Mouse (Mus musculus): ENCODE measurements around the gene Tmem243. TPM values are rescaled to one million over a fixed set of nuclear protein-coding genes. Genes with fewer than 3 reads are reported as not detected.

Gene Tmem243
- polyA plus RNA-seq, 1 experiment from 2014 or later = 12.1 TPM

GRCm38 (mm10) chr5:9103958-9104357, 3.5 kb downstream of the Tmem243 start:
- Histone ChIP-seq H3K36me3 (ENCODE audit: control insufficient read depth, insufficient read depth) (no peaks in the 10 kb centered on the region), H3K27ac (ENCODE audit: low read length) (no peak overlapping the region), H3K4me2 (ENCODE audit: low read length) (no peak overlapping the region), H3K9ac (replicated peaks; ENCODE audit: low read depth, low read length) (no peak overlapping the region), H3K4me3 (replicated peaks; ENCODE audit: low read length) (no peak overlapping the region), H3K27me3 (replicated peaks; ENCODE audit: control insufficient read depth, insufficient read depth, low read length) (no peaks in the 10 kb centered on the region), H3K4me1 (replicated peaks; ENCODE audit: control insufficient read depth, insufficient read depth, low read length) (peaks cover 9% of the 10 kb centered on the region), H3K9me3 (ENCODE audit: control insufficient read depth, low read length) (no peaks in the 10 kb centered on the region)
- 87% methylated on average over 8 of the region's 8 CpGs for WGBS
- ATAC-seq = no peak

GRCm38 (mm10) chr5:9106806-9107205, 6.3 kb downstream of the Tmem243 start:
- 95% methylated on average over 6 of the region's 6 CpGs for WGBS

GRCm38 (mm10) chr5:9107296-9108089, 7.0 kb downstream of the Tmem243 start:
- Histone ChIP-seq H3K4me3 (replicated peaks; ENCODE audit: low read length) (no peak overlapping the region), H3K4me2 (ENCODE audit: low read length) (no peak overlapping the region), H3K9me3 (ENCODE audit: control insufficient read depth, low read length) (no peaks in the 10 kb centered on the region), H3K27ac (ENCODE audit: low read length) (no peak overlapping the region), H3K4me1 (replicated peaks; ENCODE audit: control insufficient read depth, insufficient read depth, low read length) (no peaks in the 10 kb centered on the region), H3K9ac (replicated peaks; ENCODE audit: low read depth, low read length) (no peak overlapping the region), H3K36me3 (ENCODE audit: control insufficient read depth, insufficient read depth) (no peaks in the 10 kb centered on the region), H3K27me3 (replicated peaks; ENCODE audit: control insufficient read depth, insufficient read depth, low read length) (no peaks in the 10 kb centered on the region)
- 87% methylated on average over 8 of the region's 8 CpGs for WGBS
- ATAC-seq = no peak

More at GRCm38 (mm10) chr5:9106806-9107205, 6.3 kb downstream of the Tmem243 start:
- Histone ChIP-seq H3K4me3 (replicated peaks; ENCODE audit: low read length) (no peak overlapping the region), H3K9me3 (ENCODE audit: control insufficient read depth, low read length) (no peaks in the 10 kb centered on the region), H3K4me1 (replicated peaks; ENCODE audit: control insufficient read depth, insufficient read depth, low read length) (no peaks in the 10 kb centered on the region), H3K9ac (replicated peaks; ENCODE audit: low read depth, low read length) (no peak overlapping the region), H3K27ac (ENCODE audit: low read length) (no peak overlapping the region), H3K4me2 (ENCODE audit: low read length) (no peak overlapping the region), H3K36me3 (ENCODE audit: control insufficient read depth, insufficient read depth) (no peaks in the 10 kb centered on the region), H3K27me3 (replicated peaks; ENCODE audit: control insufficient read depth, insufficient read depth, low read length) (no peaks in the 10 kb centered on the region)
- ATAC-seq = no peak

- 87% methylated on average over 5 of the region's 5 CpGs for WGBS
- H3K9me3 ChIP-seq (ENCODE audit: control insufficient read depth, low read length) = no peaks in the 10 kb centered on the region
- no peak overlapping the region for H3K27ac ChIP-seq (ENCODE audit: low read length)
- H3K4me2 ChIP-seq (ENCODE audit: low read length) = no peak overlapping the region
- ATAC-seq = no peak
- no peaks in the 10 kb centered on the region for H3K36me3 ChIP-seq (ENCODE audit: control insufficient read depth, insufficient read depth)
- no peak overlapping the region for H3K9ac ChIP-seq (replicated peaks; ENCODE audit: low read depth, low read length)
- H3K4me1 ChIP-seq (replicated peaks; ENCODE audit: control insufficient read depth, insufficient read depth, low read length) = no peaks in the 10 kb centered on the region
- no peaks in the 10 kb centered on the region for H3K27me3 ChIP-seq (replicated peaks; ENCODE audit: control insufficient read depth, insufficient read depth, low read length)
- H3K4me3 ChIP-seq (replicated peaks; ENCODE audit: low read length) = no peak overlapping the region
Measured at GRCm38 (mm10) chr5:9108490-9108889, 8.0 kb downstream of the Tmem243 start.

GRCm38 (mm10) chr5:9109582-9109981, 9.1 kb downstream of the Tmem243 start:
- Histone ChIP-seq H3K27ac (ENCODE audit: low read length) (no peak overlapping the region), H3K27me3 (replicated peaks; ENCODE audit: control insufficient read depth, insufficient read depth, low read length) (no peaks in the 10 kb centered on the region), H3K4me3 (replicated peaks; ENCODE audit: low read length) (no peak overlapping the region), H3K9me3 (ENCODE audit: control insufficient read depth, low read length) (no peaks in the 10 kb centered on the region), H3K9ac (replicated peaks; ENCODE audit: low read depth, low read length) (no peak overlapping the region), H3K36me3 (ENCODE audit: control insufficient read depth, insufficient read depth) (no peaks in the 10 kb centered on the region), H3K4me2 (ENCODE audit: low read length) (no peak overlapping the region), H3K4me1 (replicated peaks; ENCODE audit: control insufficient read depth, insufficient read depth, low read length) (peaks cover 7% of the 10 kb centered on the region)
- ATAC-seq = no peak

GRCm38 (mm10) chr5:9111285-9111684, 10.8 kb downstream of the Tmem243 start:
- Histone ChIP-seq H3K4me1 (replicated peaks; ENCODE audit: control insufficient read depth, insufficient read depth, low read length) (peaks cover 9% of the 10 kb centered on the region), H3K9ac (replicated peaks; ENCODE audit: low read depth, low read length) (no peak overlapping the region), H3K4me3 (replicated peaks; ENCODE audit: low read length) (no peak overlapping the region), H3K36me3 (ENCODE audit: control insufficient read depth, insufficient read depth) (no peaks in the 10 kb centered on the region), H3K27me3 (replicated peaks; ENCODE audit: control insufficient read depth, insufficient read depth, low read length) (no peaks in the 10 kb centered on the region), H3K4me2 (ENCODE audit: low read length) (no peak overlapping the region), H3K9me3 (ENCODE audit: control insufficient read depth, low read length) (no peaks in the 10 kb centered on the region), H3K27ac (ENCODE audit: low read length) (no peak overlapping the region)
- 0 out of 2 replicates have a peak, but pooled peaks have one; percentile 1 for ATAC-seq
- WGBS = 57% methylated on average over 2 of the region's 2 CpGs

- Histone ChIP-seq H3K9me3 (ENCODE audit: control insufficient read depth, low read length) (no peaks in the 10 kb centered on the region), H3K4me3 (replicated peaks; ENCODE audit: low read length) (no peak overlapping the region), H3K4me1 (replicated peaks; ENCODE audit: control insufficient read depth, insufficient read depth, low read length) (peaks cover 9% of the 10 kb centered on the region), H3K4me2 (ENCODE audit: low read length) (no peak overlapping the region), H3K36me3 (ENCODE audit: control insufficient read depth, insufficient read depth) (no peaks in the 10 kb centered on the region), H3K27me3 (replicated peaks; ENCODE audit: control insufficient read depth, insufficient read depth, low read length) (no peaks in the 10 kb centered on the region), H3K27ac (ENCODE audit: low read length) (no peak overlapping the region), H3K9ac (replicated peaks; ENCODE audit: low read depth, low read length) (no peak overlapping the region)
- ATAC-seq = peak; percentile 82
- 13% methylated on average over 5 of the region's 5 CpGs for WGBS
Measured at GRCm38 (mm10) chr5:9111759-9112158, 11.3 kb downstream of the Tmem243 start.

- Histone ChIP-seq H3K4me3 (replicated peaks; ENCODE audit: low read length) (no peak overlapping the region), H3K27me3 (replicated peaks; ENCODE audit: control insufficient read depth, insufficient read depth, low read length) (no peaks in the 10 kb centered on the region), H3K9ac (replicated peaks; ENCODE audit: low read depth, low read length) (no peak overlapping the region), H3K4me1 (replicated peaks; ENCODE audit: control insufficient read depth, insufficient read depth, low read length) (peaks cover 9% of the 10 kb centered on the region), H3K27ac (ENCODE audit: low read length) (no peak overlapping the region; the same call in 1 of the 2 replicates), H3K36me3 (ENCODE audit: control insufficient read depth, insufficient read depth) (peaks cover 9% of the 10 kb centered on the region), H3K9me3 (ENCODE audit: control insufficient read depth, low read length) (no peaks in the 10 kb centered on the region), H3K4me2 (ENCODE audit: low read length) (no peak overlapping the region)
- WGBS = 34% methylated on average over 6 of the region's 6 CpGs
- ATAC-seq = peak; percentile 58
Measured at GRCm38 (mm10) chr5:9114162-9114561, 13.7 kb downstream of the Tmem243 start.

- Histone ChIP-seq H3K4me1 (replicated peaks; ENCODE audit: control insufficient read depth, insufficient read depth, low read length) (no peaks in the 10 kb centered on the region), H3K36me3 (ENCODE audit: control insufficient read depth, insufficient read depth) (peaks cover 48% of the 10 kb centered on the region), H3K4me2 (ENCODE audit: low read length) (no peak overlapping the region), H3K27me3 (replicated peaks; ENCODE audit: control insufficient read depth, insufficient read depth, low read length) (no peaks in the 10 kb centered on the region), H3K27ac (ENCODE audit: low read length) (no peak overlapping the region), H3K4me3 (replicated peaks; ENCODE audit: low read length) (no peak overlapping the region), H3K9me3 (ENCODE audit: control insufficient read depth, low read length) (no peaks in the 10 kb centered on the region), H3K9ac (replicated peaks; ENCODE audit: low read depth, low read length) (no peak overlapping the region)
- WGBS = 73% methylated on average over 2 of the region's 2 CpGs
- ATAC-seq = no peak
Measured at GRCm38 (mm10) chr5:9124134-9124533, 23.7 kb downstream of the Tmem243 start.

Measured in forebrain, embryonic 16.5 days (tissue).